Mouse (Mus musculus) bone marrow, adult 2 months (tissue): ENCODE measurements at regions not wholly inside any gene's neighbourhood (a gene's known extent, or its start where the extent isn't known, plus 50 kb on each side); places are given as distances from the start of the nearest gene placed in this dataset.

Experiments used
- CTCF ChIP-seq: fragments of 200-500 bp; IDR thresholded peaks from 2 replicates; pipeline ENCODE4 v1.5.1; 2011; ENCODE audit warnings: low read length, control low read depth; ENCODE audit not compliant: control insufficient read depth, insufficient read depth
- POLR2A ChIP-seq: fragments of 200-500 bp; IDR thresholded peaks from 2 replicates; pipeline ENCODE4 v1.6.1; 2011; ENCODE audit warnings: low read depth, mild to moderate bottlenecking, control low read depth, low read length, borderline replicate concordance; ENCODE audit not compliant: control insufficient read depth

DNA sequence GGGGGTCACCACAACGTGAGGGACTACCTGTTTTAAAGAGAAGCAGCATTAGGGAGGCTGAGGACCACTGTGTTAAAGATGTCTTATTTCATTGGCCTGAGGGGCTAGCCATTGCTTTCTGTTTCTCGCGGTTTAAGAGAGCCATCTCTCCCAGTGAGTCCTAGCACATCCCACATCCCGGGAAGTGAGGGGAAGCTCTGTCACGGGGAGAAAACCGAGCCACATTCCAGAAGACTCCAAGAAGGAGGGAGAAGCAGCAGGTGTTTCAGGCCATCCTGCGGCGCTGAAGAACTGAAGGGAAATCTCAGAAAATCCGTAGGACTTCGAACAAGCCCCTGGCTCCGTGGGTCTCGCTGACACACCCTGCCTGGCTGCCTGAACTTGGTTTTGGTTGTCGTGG lies 177.3 kb downstream of the Tfap2c start:
- no peak for TF ChIP-seq CTCF
- TF ChIP-seq POLR2A, result no peak
